Comparison of ENCODE assay signal across 26 mouse cellular contexts in the genomic region with DNA sequence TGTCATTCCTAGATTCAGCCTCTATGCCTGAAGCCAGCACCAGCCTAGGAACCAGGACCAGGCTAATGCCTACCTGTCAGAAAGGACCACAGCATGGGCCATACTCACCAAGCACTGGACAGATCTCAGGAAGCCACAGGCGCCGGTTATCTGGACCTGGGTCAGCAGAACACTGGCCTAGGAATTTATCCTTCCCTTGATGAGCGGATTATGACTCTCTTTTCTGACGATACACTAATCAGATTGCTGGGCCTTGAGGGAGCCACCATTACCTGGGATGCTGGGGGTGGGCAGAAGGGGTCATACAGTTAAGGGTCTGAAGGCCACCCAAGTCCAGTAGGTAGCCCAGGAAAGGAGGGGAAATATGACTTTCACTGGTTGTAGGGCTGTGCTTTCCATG. TPM values are rescaled to one million over a fixed set of nuclear protein-coding genes. Genes with fewer than 3 reads are reported as not detected.
DNase-seq lines count a peak whose midpoint lies in the region; ATAC-seq and TF ChIP-seq lines count a peak whose summit lies in the region.
"Had no signal": no experiment of that assay in that cellular context is flagged by ENCODE, and none has a peak within 500 bp of the region (broad histone marks: within the 10 kb centered on the region; RNA-seq: fewer than 3 reads in every experiment).

A gene (minus strand): TSS at position 195 of the 400 bp plus-strand sequence.

- no peak within 1 kb of the TSS for H3K4me3 ChIP-seq in embryonic facial prominence, embryonic 13.5 days
- no peak within 1 kb of the TSS for H3K4me3 ChIP-seq in embryonic facial prominence, embryonic 10.5 days
- H3K4me3 ChIP-seq in layer of hippocampus, adult 2 months, result no peak within 1 kb of the TSS
- no peak within 1 kb of the TSS for H3K4me3 ChIP-seq in liver, embryonic 15.5 days (replicated peaks)
- no peak within 1 kb of the TSS for H3K4me3 ChIP-seq in liver, postnatal 0 days (ENCODE audit: low read depth, low read length)
- no peak within 1 kb of the TSS for H3K4me3 ChIP-seq in bone marrow macrophage, adult 2 months (ENCODE audit: insufficient read depth, low read length)
- H3K4me3 ChIP-seq in cerebellum, adult 2 months (replicated peaks; ENCODE audit: insufficient read depth, low read depth, low read length), result no peak within 1 kb of the TSS
- H3K4me3 ChIP-seq: forebrain, embryonic 15.5 days; heart, embryonic 13.5 days had no signal

- peaks cover 10% of the 10 kb centered on the region; the same call in 1 of the 2 replicates for H3K36me3 ChIP-seq in embryonic facial prominence, embryonic 13.5 days
- peaks cover 9% of the 10 kb centered on the region; the same call in 1 of the 2 replicates for H3K36me3 ChIP-seq in embryonic facial prominence, embryonic 10.5 days (replicated peaks)
- H3K36me3 ChIP-seq in liver, embryonic 15.5 days (replicated peaks), result no peaks in the 10 kb centered on the region
- H3K36me3 ChIP-seq in liver, postnatal 0 days (replicated peaks; ENCODE audit: insufficient read depth, low read length), result 0 out of 2 replicates have a peak, but pooled peaks cover 3% of the 10 kb centered on the region
- H3K36me3 ChIP-seq: forebrain, embryonic 15.5 days had no signal

- no peak for DNase-seq in embryonic facial prominence, embryonic 10.5 days (ENCODE audit: low spot score)
- DNase-seq in layer of hippocampus, adult 2 months (ENCODE audit: low spot score in 2 of 2), result no peak
- DNase-seq in layer of hippocampus, postnatal 10 days (ENCODE audit: low spot score in 2 of 2), result no peak
- no peak for DNase-seq in liver, postnatal 0 days
- DNase-seq in cerebellum, adult 2 months, result no peak
- DNase-seq: adrenal gland, adult 8-10 months; adrenal gland, postnatal 25 days; cerebellum, adult 18-20 months; cerebellum, adult 9-11 months; cerebellum, postnatal 25 days; gastrocnemius, postnatal 10 days; heart, adult 11 months; heart, postnatal 14 days; heart, postnatal 4 days had no signal

- no peak within 1 kb of the TSS for H3K27ac ChIP-seq in embryonic facial prominence, embryonic 13.5 days
- H3K27ac ChIP-seq in embryonic facial prominence, embryonic 10.5 days (replicated peaks), result no peak within 1 kb of the TSS
- H3K27ac ChIP-seq in layer of hippocampus, adult 2 months, result peak within 1 kb of the TSS; percentile 49
- H3K27ac ChIP-seq in liver, embryonic 15.5 days (replicated peaks), result 0 out of 2 replicates have a peak within 1 kb of the TSS, but pooled peaks have one; percentile 80
- H3K27ac ChIP-seq in liver, postnatal 0 days (ENCODE audit: low read depth), result no peak within 1 kb of the TSS
- H3K27ac ChIP-seq in bone marrow macrophage, adult 2 months (ENCODE audit: insufficient read depth, low read depth, low read length), result peak within 1 kb of the TSS; percentile 3; the same call in 1 of the 2 replicates
- H3K27ac ChIP-seq in cerebellum, adult 2 months (ENCODE audit: insufficient read depth, low read length), result no peak within 1 kb of the TSS
- H3K27ac ChIP-seq: forebrain, embryonic 15.5 days; heart, embryonic 13.5 days; hindbrain, embryonic 14.5 days; hindbrain, postnatal 0 days had no signal

- H3K9me3 ChIP-seq in embryonic facial prominence, embryonic 13.5 days, result no peaks in the 10 kb centered on the region
- H3K9me3 ChIP-seq in embryonic facial prominence, embryonic 10.5 days, result no peaks in the 10 kb centered on the region
- no peaks in the 10 kb centered on the region for H3K9me3 ChIP-seq in liver, embryonic 15.5 days (replicated peaks)
- no peaks in the 10 kb centered on the region for H3K9me3 ChIP-seq in liver, postnatal 0 days (ENCODE audit: low read length)
- H3K9me3 ChIP-seq: forebrain, embryonic 15.5 days; heart, embryonic 13.5 days had no signal

- no peaks in the 10 kb centered on the region for H3K27me3 ChIP-seq in embryonic facial prominence, embryonic 13.5 days
- no peaks in the 10 kb centered on the region for H3K27me3 ChIP-seq in embryonic facial prominence, embryonic 10.5 days (replicated peaks; ENCODE audit: low read depth, poor library complexity, severe bottlenecking)
- H3K27me3 ChIP-seq in liver, embryonic 15.5 days, result no peaks in the 10 kb centered on the region
- no peaks in the 10 kb centered on the region for H3K27me3 ChIP-seq in liver, postnatal 0 days (ENCODE audit: insufficient read depth, low read length)
- H3K27me3 ChIP-seq in cerebellum, adult 2 months (ENCODE audit: control insufficient read depth, insufficient read depth, low read length), result no peaks in the 10 kb centered on the region
- H3K27me3 ChIP-seq: forebrain, embryonic 15.5 days; heart, embryonic 13.5 days had no signal

- WGBS in embryonic facial prominence, embryonic 13.5 days, result 89% methylated on average over 4 of the region's 4 CpGs
- WGBS in embryonic facial prominence, embryonic 10.5 days, result 83% methylated on average over 4 of the region's 4 CpGs
- 69% methylated on average over 4 of the region's 4 CpGs for WGBS in liver, embryonic 15.5 days (ENCODE audit: insufficient replicate concordance)
- 63% methylated on average over 4 of the region's 4 CpGs for WGBS in liver, postnatal 0 days (ENCODE audit: insufficient replicate concordance)
- WGBS in cerebellum, adult 2 months, result 87% methylated on average over 4 of the region's 4 CpGs

- peaks cover 9% of the 10 kb centered on the region for H3K4me1 ChIP-seq in embryonic facial prominence, embryonic 13.5 days
- peaks cover 20% of the 10 kb centered on the region for H3K4me1 ChIP-seq in embryonic facial prominence, embryonic 10.5 days
- peaks cover 44% of the 10 kb centered on the region for H3K4me1 ChIP-seq in liver, embryonic 15.5 days (replicated peaks)
- peaks cover 25% of the 10 kb centered on the region for H3K4me1 ChIP-seq in liver, postnatal 0 days (ENCODE audit: insufficient read depth)
- H3K4me1 ChIP-seq in bone marrow macrophage, adult 2 months (ENCODE audit: control insufficient read depth, insufficient read depth, low read length), result peaks cover 23% of the 10 kb centered on the region
- H3K4me1 ChIP-seq in cerebellum, adult 2 months (ENCODE audit: control insufficient read depth, insufficient read depth, low read length), result 0 out of 2 replicates have a peak, but pooled peaks cover 4% of the 10 kb centered on the region

- no peak for TF ChIP-seq CTCF in layer of hippocampus, adult 2 months (conservative IDR thresholded peaks at IDR 0.05)
- TF ChIP-seq CTCF in liver, postnatal 0 days (IDR thresholded peaks at IDR 0.05; ENCODE audit: low read depth), result no peak
- no peak for TF ChIP-seq CTCF in bone marrow macrophage, adult 2 months (IDR thresholded peaks at IDR 0.05; ENCODE audit: low read depth, low read length)
- no peak for TF ChIP-seq CTCF in cerebellum, adult 2 months (IDR thresholded peaks at IDR 0.05; ENCODE audit: borderline replicate concordance, insufficient read depth, low read depth, low read length)

- no peak for TF ChIP-seq POLR2A in bone marrow macrophage, adult 2 months (IDR thresholded peaks at IDR 0.05; ENCODE audit: borderline replicate concordance, low read depth, low read length)
- no peak for TF ChIP-seq POLR2A in cerebellum, adult 2 months (IDR thresholded peaks at IDR 0.05; ENCODE audit: borderline replicate concordance, insufficient read depth, low read length)

- no peak for TF ChIP-seq EP300 in liver, postnatal 0 days (IDR thresholded peaks at IDR 0.05; ENCODE audit: low read depth)

- no peak for ATAC-seq in embryonic facial prominence, embryonic 13.5 days (ENCODE audit: insufficient number of reproducible peaks, insufficient read depth, low FRiP score, low TSS enrichment, low read depth)
- ATAC-seq in liver, embryonic 15.5 days (ENCODE audit: insufficient read depth), result no peak
- no peak for ATAC-seq in liver, postnatal 0 days
- ATAC-seq: activated CD4-positive, CD25-positive, alpha-beta regulatory T cell, adult 4 months; forebrain, embryonic 15.5 days; hindbrain, postnatal 0 days; inflammation-experienced regulatory T-cells, adult 6 months had no signal

- peak within 1 kb of the TSS; percentile 32; the same call in 1 of the 2 replicates for H3K9ac ChIP-seq in embryonic facial prominence, embryonic 13.5 days
- H3K9ac ChIP-seq in liver, embryonic 15.5 days, result no peak within 1 kb of the TSS
- no peak within 1 kb of the TSS for H3K9ac ChIP-seq in liver, postnatal 0 days (replicated peaks)
- H3K9ac ChIP-seq: forebrain, embryonic 15.5 days; heart, embryonic 13.5 days; hindbrain, embryonic 14.5 days had no signal

- H3K4me2 ChIP-seq in embryonic facial prominence, embryonic 13.5 days, result no peak within 1 kb of the TSS
- no peak within 1 kb of the TSS for H3K4me2 ChIP-seq in liver, embryonic 15.5 days
- no peak within 1 kb of the TSS for H3K4me2 ChIP-seq in liver, postnatal 0 days (ENCODE audit: low read depth, low read length)
- H3K4me2 ChIP-seq: forebrain, embryonic 15.5 days; heart, embryonic 13.5 days; hindbrain, embryonic 14.5 days had no signal

RNA-seq across cellular contexts. Expression of the gene that starts here (rescaled TPM):
- polyA plus RNA-seq in embryonic facial prominence, embryonic 13.5 days (2015; fragmentation: Nextera tagmentation; extraction: Ambion mirVana), result 0.29 TPM in 1 of 2 replicates, not detected in the other
- polyA plus RNA-seq in embryonic facial prominence, embryonic 10.5 days (2016; fragmentation: Nextera tagmentation; extraction: Ambion mirVana), result 0.44 and 0.67 TPM in 2 replicates
- total RNA-seq in layer of hippocampus, adult 2 months (2021), result under 1 TPM in 1 of 2 experiments, not detected in 1; 0.44 TPM
- total RNA-seq in layer of hippocampus, postnatal 10 days (2021), result under 1 TPM; 0.20 to 0.41 TPM
- polyA plus RNA-seq in liver, embryonic 15.5 days (2015; fragmentation: Nextera tagmentation; extraction: Ambion mirVana), result 0.17 TPM in 1 of 2 replicates, not detected in the other
- 0.20 TPM in 1 of 2 replicates, not detected in the other for polyA plus RNA-seq in liver, postnatal 0 days (2015; fragmentation: Nextera tagmentation; extraction: Ambion mirVana)
- polyA plus RNA-seq in bone marrow macrophage, adult 2 months (2012; ENCODE audit: insufficient read depth, insufficient read length, missing spikeins), result 0.49 and 0.62 TPM in 2 replicates
- polyA plus RNA-seq in cerebellum, adult 2 months (2012; rRNA removed), result 1.5 and 1.6 TPM in 2 replicates
- total RNA-seq: common myeloid progenitor, adult 5-6 weeks; ES-E14; hindbrain, postnatal 0 days had no signal
- polyA plus RNA-seq: embryonic facial prominence, embryonic 14.5 days; heart, embryonic 13.5 days had no signal

Comparison
In these comparisons a context has a peak if more than half of its experiments do, and no peak if none do; other contexts are left out.
1. H3K27ac ChIP-seq: peak in layer of hippocampus, adult 2 months (single experiment), liver, embryonic 15.5 days (single experiment) and bone marrow macrophage, adult 2 months (single experiment); none in embryonic facial prominence, embryonic 13.5 days (single experiment), embryonic facial prominence, embryonic 10.5 days (single experiment), liver, postnatal 0 days (single experiment) and cerebellum, adult 2 months (single experiment).